Mouse (Mus musculus): ENCODE measurements around the gene Cct6b. TPM values are rescaled to one million over a fixed set of nuclear protein-coding genes. Genes with fewer than 3 reads are reported as not detected.

Gene Cct6b
- polyA plus RNA-seq, 1 experiment from 2014 or later, result 0.28 TPM

Other genes starting within 250 kb of the Cct6b start
- 25.6 and 29.3 TPM in 2 replicates for gene Zfp830, start within 50 bp of the Cct6b start, polyA plus RNA-seq (2015; fragmentation: Nextera tagmentation; extraction: Ambion mirVana)
- 18.6 and 21.1 TPM in 2 replicates for gene Lig3, start 16.8 kb upstream of the Cct6b start, polyA plus RNA-seq (2015; fragmentation: Nextera tagmentation; extraction: Ambion mirVana)
- gene Rffl, start 106.9 kb upstream of the Cct6b start, polyA plus RNA-seq (2015; fragmentation: Nextera tagmentation; extraction: Ambion mirVana), result 4.7 and 5.3 TPM in 2 replicates
- gene Rad51d, start 126.3 kb upstream of the Cct6b start, polyA plus RNA-seq (2015; fragmentation: Nextera tagmentation; extraction: Ambion mirVana), result 12.2 and 12.4 TPM in 2 replicates
- gene Fndc8, start 127.8 kb upstream of the Cct6b start, polyA plus RNA-seq (2015; fragmentation: Nextera tagmentation; extraction: Ambion mirVana), result 0.07 and 0.22 TPM in 2 replicates
- 20.9 and 21.2 TPM in 2 replicates for gene Nle1, start 144.1 kb upstream of the Cct6b start, polyA plus RNA-seq (2015; fragmentation: Nextera tagmentation; extraction: Ambion mirVana)
- gene Unc45b, start 146.2 kb upstream of the Cct6b start, polyA plus RNA-seq (2015; fragmentation: Nextera tagmentation; extraction: Ambion mirVana), result 157 and 170 TPM in 2 replicates
- 3.5 and 4.4 TPM in 2 replicates for gene Slfn5, start 187.0 kb upstream of the Cct6b start, polyA plus RNA-seq (2015; fragmentation: Nextera tagmentation; extraction: Ambion mirVana)
- gene Slfn9, start 227.5 kb upstream of the Cct6b start, polyA plus RNA-seq (2015; fragmentation: Nextera tagmentation; extraction: Ambion mirVana), result 12.9 and 14.5 TPM in 2 replicates